Mouse (Mus musculus) spleen, adult 2 months (tissue): Measurements from ENCODE around the gene Tmem30c. TPM values are rescaled to one million over a fixed set of nuclear protein-coding genes. Genes with fewer than 3 reads are reported as not detected.

Source experiments
- DNase-seq, 2 experiments: peaks; one replicate each; pipeline versions ENCODE4 v3.0.0 to v3.0.0-alpha.2; 2012 to 2021; ENCODE audit warnings: low spot score in 2 of 2, low read depth in 1 of 2
- H3K27ac ChIP-seq: fragments of 200-500 bp; 2 replicates; pipeline ENCODE4 v1.5.1; 2012; ENCODE audit warnings: low read length, inconsistent platforms; ENCODE audit not compliant: insufficient read depth
- H3K27me3 ChIP-seq: fragments of 200-500 bp; 2 replicates; pipeline ENCODE4 v1.6.1; 2012; ENCODE audit warnings: mild to moderate bottlenecking, moderate library complexity, low read length, inconsistent platforms; ENCODE audit not compliant: control insufficient read depth, insufficient read depth
- H3K36me3 ChIP-seq: fragments of 200-500 bp; 2 replicates; pipeline ENCODE4 v1.6.1; 2012; ENCODE audit warnings: mild to moderate bottlenecking, low read length, inconsistent platforms; ENCODE audit not compliant: control insufficient read depth, insufficient read depth
- H3K4me1 ChIP-seq: fragments of 200-500 bp; 2 replicates; pipeline ENCODE4 v1.6.1; 2011; ENCODE audit warnings: inconsistent platforms; ENCODE audit not compliant: control insufficient read depth, insufficient read depth, insufficient read length
- H3K4me3 ChIP-seq: fragments of 200-500 bp; 2 replicates; pipeline ENCODE4 v1.5.1; 2011; ENCODE audit warnings: mild to moderate bottlenecking, inconsistent platforms; ENCODE audit not compliant: insufficient read depth, insufficient read length; ENCODE audit errors: extremely low read depth
- CTCF ChIP-seq: fragments of 200-500 bp; IDR thresholded peaks from 2 replicates; pipeline ENCODE4 v1.5.1; 2011; ENCODE audit warnings: mild to moderate bottlenecking, inconsistent platforms; ENCODE audit not compliant: insufficient read depth, insufficient read length, insufficient replicate concordance; ENCODE audit errors: extremely low read depth
- POLR2A ChIP-seq: fragments of 200-500 bp; IDR thresholded peaks from 2 replicates; pipeline ENCODE4 v1.6.1; 2011; ENCODE audit warnings: low read depth, low read length, inconsistent platforms
- WGBS: fragments of 180-500 bp; shearing (Covaris S2); methylation state at CpG from one replicate; pipeline ENCODE4 v1.1.7; 2018; 5-methylcytosine and 5-hydroxymethylcytosine counted together
- polyA plus RNA-seq: library from polyadenylated mRNA; depleted of rRNA; stranded (reverse); fragments of >200 nt; gene quantifications from 2 replicates; pipeline ENCODE4 v1.2.3, GENCODE M21; 2012

The Tmem30c gene
- polyA plus RNA-seq, 1 experiment: not detected

DNA sequence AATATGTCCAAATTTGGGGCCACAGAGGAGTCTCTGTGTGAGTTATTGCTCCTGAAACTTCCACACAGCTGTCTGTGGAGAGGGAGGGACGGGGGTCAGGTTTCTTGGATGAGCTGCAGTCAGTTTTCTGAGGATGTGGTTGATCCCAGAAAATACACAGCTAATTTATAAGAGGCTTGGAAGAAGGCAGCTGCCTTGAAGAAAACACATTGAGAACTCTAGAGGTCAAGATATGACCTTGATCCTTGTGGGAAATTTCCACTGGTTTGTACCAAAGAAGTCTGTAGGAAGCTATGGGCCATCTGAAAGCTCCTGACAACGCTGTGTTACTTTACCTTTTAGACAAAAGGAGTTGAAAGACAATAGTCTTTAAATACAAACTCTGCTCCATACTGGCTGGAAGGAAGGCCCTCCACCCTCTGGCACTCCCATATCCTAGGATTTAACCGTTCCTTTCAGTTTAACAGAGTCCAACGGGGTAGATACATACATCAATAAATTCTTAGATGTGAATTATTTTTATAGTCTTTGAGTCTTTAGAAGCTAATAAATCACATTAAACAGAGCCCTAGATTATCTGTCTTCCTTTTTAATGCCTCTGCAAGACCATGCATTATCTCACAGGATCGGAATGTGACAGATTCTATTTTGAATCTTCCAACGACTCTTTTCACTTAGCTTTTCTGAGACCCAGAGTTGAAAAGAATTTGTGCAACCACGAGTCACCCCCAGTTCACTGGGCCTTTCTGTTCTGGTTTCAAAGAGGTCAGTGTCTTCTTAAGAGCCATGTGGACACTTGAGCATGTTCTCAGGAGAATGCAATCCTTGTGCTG lies 40.9 kb downstream of the Tmem30c start:
- DNase-seq: no peak
- no peaks in the 10 kb centered on the region for H3K4me1 ChIP-seq
- no peaks in the 10 kb centered on the region for H3K27me3 ChIP-seq
- no peak overlapping the region for H3K4me3 ChIP-seq
- no peaks in the 10 kb centered on the region for H3K36me3 ChIP-seq
- H3K27ac ChIP-seq: no peak overlapping the region
- TF ChIP-seq POLR2A (no peak), CTCF (no peak)
- 64% methylated on average over 7 of the region's 7 CpGs for WGBS

DNA sequence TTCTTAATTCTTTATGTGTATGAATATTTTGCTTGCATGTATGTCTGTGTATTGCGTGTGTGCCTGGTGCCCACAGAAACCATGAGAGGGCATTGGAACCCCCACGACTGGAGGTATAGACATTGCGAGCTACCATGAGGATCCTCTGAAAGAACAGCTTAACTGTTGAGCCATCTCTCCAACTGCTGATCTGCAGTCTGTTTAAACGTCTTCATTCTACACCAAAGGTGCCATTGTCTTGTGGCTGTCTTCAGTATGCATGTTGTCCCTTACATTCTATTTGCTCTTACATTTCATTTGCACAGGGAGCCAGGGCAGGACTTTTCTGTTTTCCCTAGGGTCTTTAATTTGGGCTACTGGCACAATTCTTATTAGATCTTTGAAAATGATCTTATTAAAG lies 41.7 kb downstream of the Tmem30c start:
- H3K27ac ChIP-seq: no peak overlapping the region
- TF ChIP-seq POLR2A (no peak), CTCF (no peak)

DNA sequence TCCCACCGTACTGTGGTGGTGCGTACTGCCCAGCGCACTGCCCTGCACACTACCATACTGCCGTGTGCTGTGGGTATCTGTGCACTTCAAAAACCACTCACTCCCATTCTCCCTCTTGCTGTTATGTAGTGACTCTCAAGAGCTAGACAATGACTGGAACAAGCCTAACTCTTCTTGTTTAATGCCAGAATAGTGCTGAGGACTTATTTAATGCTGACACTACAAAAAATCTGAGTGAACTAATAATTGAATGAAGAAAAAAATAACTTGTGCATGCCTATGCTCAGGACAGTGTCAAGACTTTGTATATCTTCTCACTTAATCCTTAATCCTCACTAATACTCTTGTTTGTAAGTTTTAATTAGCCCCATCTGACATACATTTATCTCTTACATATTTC lies 45.2 kb downstream of the Tmem30c start:
- no peaks in the 10 kb centered on the region; the same call in 1 of the 2 replicates for H3K4me1 ChIP-seq
- no peak for DNase-seq
- WGBS: 94% methylated on average over 4 of the region's 4 CpGs
- H3K36me3 ChIP-seq: no peaks in the 10 kb centered on the region
- H3K27ac ChIP-seq: no peak overlapping the region
- no peak overlapping the region for H3K4me3 ChIP-seq
- H3K27me3 ChIP-seq: no peaks in the 10 kb centered on the region
- no peak for TF ChIP-seq POLR2A

More for the DNA sequence above, 41.7 kb downstream of the Tmem30c start:
- DNase-seq: no peak
- no peaks in the 10 kb centered on the region for H3K36me3 ChIP-seq
- H3K4me1 ChIP-seq: no peaks in the 10 kb centered on the region; the same call in 1 of the 2 replicates
- no peaks in the 10 kb centered on the region for H3K27me3 ChIP-seq
- 90% methylated on average over 4 of the region's 4 CpGs for WGBS
- no peak overlapping the region for H3K4me3 ChIP-seq

DNA sequence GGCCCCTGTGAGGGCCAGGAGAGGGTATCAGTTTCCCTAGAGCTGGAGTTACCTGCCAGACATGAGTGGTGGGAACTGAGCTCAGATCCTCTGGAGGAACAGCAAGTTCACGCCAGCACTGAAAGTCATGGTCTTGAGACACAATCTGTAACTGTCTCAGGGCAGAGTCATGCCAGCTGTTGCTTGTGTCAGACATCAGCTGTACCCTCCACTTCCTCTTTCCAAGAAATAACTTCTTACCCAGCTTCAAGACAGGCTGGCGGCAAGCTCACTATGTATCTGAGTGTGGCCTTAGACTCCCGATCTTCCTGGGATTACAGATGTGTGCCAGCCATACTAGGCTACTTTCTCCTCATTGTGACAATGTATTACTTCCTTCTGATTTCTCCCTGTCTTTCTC lies 46.1 kb downstream of the Tmem30c start:
- H3K4me1 ChIP-seq: no peaks in the 10 kb centered on the region; the same call in 1 of the 2 replicates
- H3K27ac ChIP-seq: no peak overlapping the region
- no peak overlapping the region for H3K4me3 ChIP-seq
- TF ChIP-seq CTCF: no peak
- no peak for TF ChIP-seq POLR2A
- WGBS: 8% methylated on average over 3 of the region's 3 CpGs
- H3K27me3 ChIP-seq: no peaks in the 10 kb centered on the region
- no peaks in the 10 kb centered on the region for H3K36me3 ChIP-seq
- DNase-seq: peak in 1 of 2 experiments; percentile 30

DNA sequence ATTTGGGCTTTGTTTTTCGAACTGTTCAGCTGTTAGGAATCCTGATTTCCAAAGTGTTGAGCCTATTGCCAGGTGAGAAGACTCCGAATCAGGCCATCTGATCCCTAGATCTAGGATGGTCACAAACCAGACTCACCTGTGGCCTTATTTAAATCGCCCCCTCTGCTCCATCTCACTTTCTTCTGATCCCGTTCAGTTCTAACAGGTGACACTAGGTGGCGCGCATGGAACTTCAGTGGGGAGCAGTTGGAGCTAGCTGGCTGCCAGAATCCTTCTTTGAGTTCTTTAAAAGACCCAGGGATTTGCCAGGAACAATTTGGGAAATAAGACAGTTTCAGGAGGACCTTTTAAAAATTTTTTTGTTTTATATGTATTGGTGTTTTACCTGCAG lies 48.8 kb downstream of the Tmem30c start:
- DNase-seq: peak; percentile 48 to 75
- TF ChIP-seq CTCF (peak; percentile 75; the same call in 1 of the 2 replicates), POLR2A (no peak)
- Histone ChIP-seq H3K27ac (no peak overlapping the region), H3K36me3 (no peaks in the 10 kb centered on the region), H3K4me1 (no peaks in the 10 kb centered on the region; the same call in 1 of the 2 replicates), H3K4me3 (no peak overlapping the region), H3K27me3 (no peaks in the 10 kb centered on the region)
- 10% methylated on average over 6 of the region's 6 CpGs for WGBS

DNA sequence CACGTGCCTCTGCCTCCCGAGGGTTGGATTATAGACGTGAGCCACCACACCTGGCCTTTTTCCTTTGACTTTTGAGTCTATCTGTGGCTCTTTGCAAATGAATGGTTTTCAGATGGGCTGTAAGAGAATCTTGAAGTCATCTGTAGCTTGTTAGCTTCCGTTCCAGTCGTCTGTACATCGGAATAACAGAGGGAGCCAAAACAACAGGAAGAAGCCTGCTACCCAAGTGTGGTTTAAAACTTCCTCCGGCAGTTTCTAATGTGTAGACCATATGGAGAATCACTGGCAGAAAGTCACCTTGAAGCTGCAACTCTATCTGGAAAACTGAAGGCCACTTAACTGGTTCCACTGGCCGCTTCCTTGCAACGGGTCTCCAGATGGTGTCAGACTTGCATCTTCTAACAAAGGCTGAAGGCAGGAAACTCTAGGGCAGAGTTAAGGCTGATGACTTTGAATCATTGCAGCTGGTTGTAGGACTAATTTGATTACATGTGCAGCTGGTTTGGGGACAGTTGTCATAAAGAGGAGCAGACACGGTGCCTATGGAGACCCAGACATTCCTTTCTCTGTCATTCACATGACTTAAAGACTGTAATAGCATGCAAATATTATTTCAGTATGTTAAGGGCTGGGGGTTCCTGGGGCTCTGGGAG lies 49.3 kb downstream of the Tmem30c start:
- Histone ChIP-seq H3K36me3 (no peaks in the 10 kb centered on the region), H3K27ac (peak overlapping the region; percentile 12; the same call in 1 of the 2 replicates), H3K4me3 (no peak overlapping the region), H3K27me3 (no peaks in the 10 kb centered on the region), H3K4me1 (no peaks in the 10 kb centered on the region; the same call in 1 of the 2 replicates)
- no peak for TF ChIP-seq CTCF
- TF ChIP-seq POLR2A: no peak
- no peak for DNase-seq
- 6% methylated on average over 10 of the region's 10 CpGs for WGBS

DNA sequence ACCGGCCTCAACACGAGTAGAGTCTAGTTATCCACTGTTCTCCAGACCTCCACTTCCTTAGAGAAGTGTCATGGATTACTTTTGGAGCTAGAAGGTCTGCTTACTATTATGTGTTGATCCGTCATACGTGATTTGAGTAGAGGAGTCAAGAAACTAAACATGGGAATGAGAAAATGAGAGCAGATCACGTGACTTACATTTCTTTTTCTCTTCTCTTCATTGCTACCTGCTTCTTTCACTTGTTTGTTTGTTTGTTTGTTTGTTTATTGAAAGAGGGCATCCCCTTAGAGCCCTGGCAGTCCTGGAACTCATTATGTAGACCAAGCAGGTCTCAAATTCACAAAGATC lies 49.8 kb downstream of the Tmem30c start:
- TF ChIP-seq CTCF: no peak
- TF ChIP-seq POLR2A: no peak
- Histone ChIP-seq H3K27ac (no peak overlapping the region), H3K27me3 (no peaks in the 10 kb centered on the region), H3K4me3 (no peak overlapping the region), H3K4me1 (no peaks in the 10 kb centered on the region; the same call in 1 of the 2 replicates), H3K36me3 (no peaks in the 10 kb centered on the region)
- no peak for DNase-seq
- 89% methylated on average over 5 of the region's 5 CpGs for WGBS
